Mouse (Mus musculus): Measurements from ENCODE around the gene Kif1b. TPM values are rescaled to one million over a fixed set of nuclear protein-coding genes. Genes with fewer than 3 reads are reported as not detected.

The Kif1b gene
- polyA plus RNA-seq, 1 experiment from 2014 or later = 154 TPM

GRCm38 (mm10) chr4:149332726-149333125, 25.2 kb upstream of the Kif1b start:
- no peak overlapping the region for H3K4me2 ChIP-seq
- peaks cover 34% of the 10 kb centered on the region for H3K36me3 ChIP-seq (replicated peaks)
- no peaks in the 10 kb centered on the region for H3K4me1 ChIP-seq
- 92% methylated on average over 7 of the region's 7 CpGs for WGBS
- no peaks in the 10 kb centered on the region for H3K27me3 ChIP-seq (replicated peaks)
- no peak overlapping the region for H3K4me3 ChIP-seq
- H3K9me3 ChIP-seq = no peaks in the 10 kb centered on the region
- ATAC-seq (replicated peaks) = no peak
- H3K9ac ChIP-seq = no peak overlapping the region
- H3K27ac ChIP-seq = no peak overlapping the region

- Histone ChIP-seq H3K27ac (no peak overlapping the region), H3K4me2 (no peak overlapping the region), H3K9me3 (no peaks in the 10 kb centered on the region), H3K9ac (no peak overlapping the region), H3K27me3 (replicated peaks) (no peaks in the 10 kb centered on the region), H3K4me3 (no peak overlapping the region), H3K4me1 (no peaks in the 10 kb centered on the region), H3K36me3 (replicated peaks) (peaks cover 40% of the 10 kb centered on the region)
- WGBS = 94% methylated on average over 5 of the region's 5 CpGs
- no peak for ATAC-seq (replicated peaks)
Observed at GRCm38 (mm10) chr4:149330495-149330894, 23.0 kb upstream of the Kif1b start.

- Histone ChIP-seq H3K4me1 (no peaks in the 10 kb centered on the region), H3K27me3 (replicated peaks) (no peaks in the 10 kb centered on the region), H3K9me3 (no peaks in the 10 kb centered on the region), H3K4me2 (no peak overlapping the region), H3K4me3 (no peak overlapping the region), H3K36me3 (replicated peaks) (peaks cover 31% of the 10 kb centered on the region), H3K9ac (no peak overlapping the region), H3K27ac (no peak overlapping the region)
- 75% methylated on average over 4 of the region's 4 CpGs for WGBS
- no peak for ATAC-seq (replicated peaks)
Observed at GRCm38 (mm10) chr4:149328735-149329134, 21.2 kb upstream of the Kif1b start.

GRCm38 (mm10) chr4:149327281-149327680, 19.8 kb upstream of the Kif1b start:
- ATAC-seq (replicated peaks) = no peak
- 86% methylated on average over 7 of the region's 7 CpGs for WGBS
- Histone ChIP-seq H3K9ac (no peak overlapping the region), H3K4me1 (no peaks in the 10 kb centered on the region), H3K9me3 (no peaks in the 10 kb centered on the region), H3K4me3 (no peak overlapping the region), H3K36me3 (replicated peaks) (peaks cover 30% of the 10 kb centered on the region), H3K27me3 (replicated peaks) (no peaks in the 10 kb centered on the region), H3K27ac (no peak overlapping the region), H3K4me2 (no peak overlapping the region)

- no peak for ATAC-seq (replicated peaks)
- H3K36me3 ChIP-seq (replicated peaks) = peaks cover 24% of the 10 kb centered on the region
- no peaks in the 10 kb centered on the region for H3K4me1 ChIP-seq
- H3K27me3 ChIP-seq (replicated peaks) = no peaks in the 10 kb centered on the region
- 91% methylated on average over 10 of the region's 10 CpGs for WGBS
- no peak overlapping the region for H3K27ac ChIP-seq
- no peak overlapping the region for H3K4me2 ChIP-seq
- no peak overlapping the region for H3K9ac ChIP-seq
- H3K9me3 ChIP-seq = no peaks in the 10 kb centered on the region
- H3K4me3 ChIP-seq = no peak overlapping the region
Observed at GRCm38 (mm10) chr4:149325411-149326162, 18.1 kb upstream of the Kif1b start.

DNA sequence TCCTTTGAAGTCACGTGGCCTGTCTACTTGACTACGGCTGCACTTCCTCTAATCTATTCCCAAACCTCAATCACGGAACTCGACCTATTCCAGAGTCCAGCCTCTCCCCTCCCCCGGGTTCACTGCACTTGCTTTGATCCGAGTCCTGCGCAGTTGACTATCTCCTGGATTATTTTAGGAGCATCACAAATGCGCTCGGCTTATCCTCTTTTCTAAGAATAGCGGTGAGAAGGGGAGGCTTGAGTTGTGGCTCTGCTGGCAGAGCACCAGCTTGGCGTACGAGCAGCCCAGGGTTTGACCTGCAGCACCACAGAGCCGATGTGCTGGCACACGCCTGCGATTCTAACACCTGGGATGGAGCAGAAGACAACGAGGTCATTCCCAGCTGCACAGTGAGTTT, 16.2 kb upstream of the Kif1b start:
- Histone ChIP-seq H3K27ac (no peak overlapping the region), H3K4me2 (no peak overlapping the region), H3K9ac (no peak overlapping the region), H3K9me3 (no peaks in the 10 kb centered on the region), H3K36me3 (replicated peaks) (peaks cover 9% of the 10 kb centered on the region; the same call in 1 of the 2 replicates), H3K27me3 (replicated peaks) (no peaks in the 10 kb centered on the region), H3K4me3 (no peak overlapping the region), H3K4me1 (no peaks in the 10 kb centered on the region)
- ATAC-seq (replicated peaks) = no peak
- 83% methylated on average over 16 of the region's 16 CpGs for WGBS

DNA sequence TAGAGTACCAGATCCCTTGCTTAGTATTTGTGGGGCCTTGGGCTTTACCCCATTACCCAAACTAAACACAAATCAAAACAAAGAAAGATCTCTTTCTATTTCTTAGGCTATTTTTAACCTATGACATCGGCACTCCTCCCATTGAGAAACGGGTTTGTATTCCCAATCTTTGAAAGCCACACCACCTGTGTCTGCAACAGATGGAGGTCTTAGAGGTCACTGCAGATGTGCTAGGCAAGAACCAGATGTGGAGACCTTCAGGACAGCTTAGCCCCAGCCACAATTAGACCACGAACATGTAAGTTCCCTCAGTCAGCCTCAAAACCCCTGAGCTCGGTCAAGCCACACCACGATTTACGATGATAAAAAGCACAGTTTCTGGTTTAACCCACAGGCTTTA, 15.2 kb upstream of the Kif1b start:
- Histone ChIP-seq H3K27me3 (replicated peaks) (no peaks in the 10 kb centered on the region), H3K36me3 (replicated peaks) (peaks cover 7% of the 10 kb centered on the region; the same call in 1 of the 2 replicates), H3K27ac (no peak overlapping the region), H3K4me2 (no peak overlapping the region), H3K4me1 (no peaks in the 10 kb centered on the region), H3K9ac (no peak overlapping the region), H3K9me3 (no peaks in the 10 kb centered on the region), H3K4me3 (no peak overlapping the region)
- WGBS = 89% methylated on average over 6 of the region's 6 CpGs
- ATAC-seq (replicated peaks) = no peak

GRCm38 (mm10) chr4:149322286-149322685, 14.8 kb upstream of the Kif1b start:
- Histone ChIP-seq H3K4me1 (no peaks in the 10 kb centered on the region), H3K4me3 (no peak overlapping the region), H3K36me3 (replicated peaks) (peaks cover 3% of the 10 kb centered on the region; the same call in 1 of the 2 replicates), H3K9ac (no peak overlapping the region), H3K4me2 (no peak overlapping the region), H3K27ac (no peak overlapping the region), H3K9me3 (no peaks in the 10 kb centered on the region), H3K27me3 (replicated peaks) (no peaks in the 10 kb centered on the region)
- ATAC-seq (replicated peaks) = no peak
- WGBS = 41% methylated on average over 4 of the region's 4 CpGs

DNA sequence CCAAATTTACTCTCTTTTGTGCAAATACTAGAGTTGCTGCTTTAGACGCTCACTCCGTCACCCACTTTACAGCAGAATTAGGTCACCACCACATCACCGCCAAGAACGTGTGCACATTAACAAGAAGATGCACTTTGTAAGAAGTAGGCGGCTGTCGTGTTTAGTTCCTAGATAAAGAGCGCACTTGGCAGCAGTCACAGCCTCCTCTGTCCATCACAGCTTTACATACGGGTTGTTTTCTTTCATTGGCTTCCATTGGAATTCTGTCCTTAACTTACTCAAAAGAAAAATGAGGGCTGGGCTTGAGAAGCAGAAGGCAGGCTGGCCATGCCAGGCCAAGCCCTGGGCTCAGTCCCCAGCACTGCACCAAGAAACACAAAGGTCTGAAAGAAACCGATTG, 11.6 kb upstream of the Kif1b start:
- Histone ChIP-seq H3K27ac (no peak overlapping the region), H3K9ac (no peak overlapping the region), H3K4me2 (no peak overlapping the region), H3K27me3 (replicated peaks) (no peaks in the 10 kb centered on the region), H3K4me3 (no peak overlapping the region), H3K36me3 (replicated peaks) (no peaks in the 10 kb centered on the region), H3K9me3 (no peaks in the 10 kb centered on the region), H3K4me1 (no peaks in the 10 kb centered on the region)
- no peak for ATAC-seq (replicated peaks)
- WGBS = 59% methylated on average over 9 of the region's 9 CpGs

DNA sequence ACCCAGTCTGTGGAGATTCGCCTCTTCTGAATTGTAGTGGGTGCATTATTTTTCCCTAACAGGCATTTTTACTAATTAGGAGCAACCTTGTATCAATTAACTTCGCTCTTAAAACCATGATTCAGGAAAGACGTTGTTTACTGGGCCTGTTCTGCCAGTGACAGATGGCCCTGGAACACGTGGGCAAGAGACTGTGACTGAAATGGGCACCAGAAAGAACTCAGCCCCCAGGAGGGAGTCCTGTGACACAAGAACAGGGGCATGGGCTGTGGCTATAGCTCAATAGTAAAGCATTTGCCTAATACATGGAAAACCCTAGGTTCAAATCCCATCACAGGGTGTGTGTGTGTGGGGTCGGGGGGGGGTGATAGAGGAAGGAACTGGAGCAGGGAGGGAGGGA, 9.9 kb upstream of the Kif1b start:
- WGBS = 57% methylated on average over 5 of the region's 5 CpGs
- ATAC-seq (replicated peaks) = no peak
- no peaks in the 10 kb centered on the region for H3K27me3 ChIP-seq (replicated peaks)
- H3K9ac ChIP-seq = no peak overlapping the region
- no peak overlapping the region for H3K4me3 ChIP-seq
- H3K4me1 ChIP-seq = no peaks in the 10 kb centered on the region
- H3K4me2 ChIP-seq = no peak overlapping the region
- H3K36me3 ChIP-seq (replicated peaks) = no peaks in the 10 kb centered on the region
- no peaks in the 10 kb centered on the region for H3K9me3 ChIP-seq
- H3K27ac ChIP-seq = no peak overlapping the region

- H3K4me3 ChIP-seq = no peak overlapping the region
- H3K9ac ChIP-seq = no peak overlapping the region
- H3K4me1 ChIP-seq = peaks cover 2% of the 10 kb centered on the region
- H3K27me3 ChIP-seq (replicated peaks) = no peaks in the 10 kb centered on the region
- no peaks in the 10 kb centered on the region for H3K36me3 ChIP-seq (replicated peaks)
- H3K9me3 ChIP-seq = no peaks in the 10 kb centered on the region
- 91% methylated on average over 11 of the region's 11 CpGs for WGBS
- no peak overlapping the region for H3K27ac ChIP-seq
- no peak for ATAC-seq (replicated peaks)
- H3K4me2 ChIP-seq = no peak overlapping the region
Observed at GRCm38 (mm10) chr4:149314275-149314837, 6.9 kb upstream of the Kif1b start.

DNA sequence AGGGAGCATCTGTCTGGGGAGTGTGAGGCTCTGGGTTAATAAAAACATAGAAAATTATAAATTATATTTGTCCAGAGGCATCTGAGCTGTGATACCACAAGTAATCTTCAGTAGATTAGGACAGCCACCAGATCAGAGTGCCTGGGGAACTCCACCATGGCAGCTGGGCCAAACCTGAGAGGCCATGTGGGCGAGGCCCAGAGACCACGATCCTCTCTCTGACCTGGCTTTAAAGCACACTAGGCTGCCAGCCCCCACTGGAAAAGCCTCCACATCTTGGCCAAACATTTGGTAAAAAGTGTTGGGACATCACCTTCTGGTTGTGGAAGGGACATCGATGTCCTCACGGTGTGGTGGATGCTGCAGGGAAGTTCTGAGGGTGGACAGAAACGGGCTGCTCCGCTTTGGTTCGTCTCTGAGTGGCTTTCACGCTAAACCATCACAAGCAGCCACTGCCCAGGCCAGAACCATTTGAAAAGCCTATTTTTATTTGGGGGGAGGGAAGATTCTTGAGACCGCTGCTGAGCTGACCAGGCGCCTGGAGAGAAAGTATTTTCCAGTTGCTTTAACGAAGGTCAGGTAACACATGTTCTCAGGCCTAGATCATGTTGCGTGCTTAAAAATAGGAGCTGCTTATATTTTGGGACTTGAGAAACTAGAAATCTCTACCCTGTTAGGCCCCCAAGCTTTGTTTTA, 6.2 kb upstream of the Kif1b start:
- Histone ChIP-seq H3K4me1 (peaks cover 8% of the 10 kb centered on the region), H3K4me3 (no peak overlapping the region), H3K27me3 (replicated peaks) (no peaks in the 10 kb centered on the region), H3K36me3 (replicated peaks) (no peaks in the 10 kb centered on the region), H3K9me3 (no peaks in the 10 kb centered on the region), H3K9ac (no peak overlapping the region), H3K27ac (no peak overlapping the region), H3K4me2 (no peak overlapping the region)
- 85% methylated on average over 12 of the region's 12 CpGs for WGBS
- ATAC-seq (replicated peaks) = no peak
